9 mouse cellular contexts compared by ENCODE assay signal in the genomic region with DNA sequence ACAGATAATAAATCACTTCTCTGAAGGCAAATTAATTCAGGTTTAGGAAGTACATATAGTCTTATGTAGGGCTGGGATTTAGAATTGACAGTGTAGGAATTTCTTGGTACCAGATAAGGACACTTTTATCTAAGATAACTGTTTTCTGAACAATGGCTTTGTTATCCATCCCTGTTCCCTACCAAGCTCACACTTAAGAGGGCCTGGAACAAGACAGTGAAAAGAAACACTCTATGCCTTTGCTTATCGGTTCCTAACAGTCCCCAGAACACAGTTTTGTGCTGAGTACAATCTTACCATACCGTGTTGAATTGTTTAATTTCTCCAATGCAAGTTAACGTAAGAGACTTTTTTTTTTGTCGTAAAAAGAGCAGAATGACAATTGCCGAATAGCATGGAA. TPM values are rescaled to one million over a fixed set of nuclear protein-coding genes. Genes with fewer than 3 reads are reported as not detected.
DNase-seq lines count a peak whose midpoint lies in the region; ATAC-seq and TF ChIP-seq lines count a peak whose summit lies in the region.
"Had no signal": no experiment of that assay in that cellular context is flagged by ENCODE, and none has a peak within 500 bp of the region (broad histone marks: within the 10 kb centered on the region; RNA-seq: fewer than 3 reads in every experiment).

No protein-coding gene starts in this region.

- peak overlapping the region; percentile 52 for H3K4me3 ChIP-seq in heart, embryonic 13.5 days
- H3K4me3 ChIP-seq in kidney, postnatal 0 days (replicated peaks; ENCODE audit: low read depth, low read length), result peak overlapping the region; percentile 39
- H3K4me3 ChIP-seq in stomach, embryonic 14.5 days (ENCODE audit: low read depth, low read length), result 0 out of 2 replicates have a peak overlapping the region, but pooled peaks have one; percentile 9
- no peak overlapping the region for H3K4me3 ChIP-seq in stomach, postnatal 0 days (ENCODE audit: low read depth, low read length)
- H3K4me3 ChIP-seq in stomach, embryonic 16.5 days (replicated peaks; ENCODE audit: low read length), result 0 out of 2 replicates have a peak overlapping the region, but pooled peaks have one; percentile 33

- H3K27ac ChIP-seq in heart, embryonic 13.5 days (replicated peaks), result peak overlapping the region; percentile 80
- peak overlapping the region; percentile 62 for H3K27ac ChIP-seq in kidney, postnatal 0 days
- no peak overlapping the region for H3K27ac ChIP-seq in stomach, embryonic 14.5 days (ENCODE audit: low read length)
- no peak overlapping the region for H3K27ac ChIP-seq in stomach, postnatal 0 days (replicated peaks)
- no peak overlapping the region for H3K27ac ChIP-seq in stomach, embryonic 16.5 days (ENCODE audit: low read length)
- H3K27ac ChIP-seq: macrophage had no signal

- no peaks in the 10 kb centered on the region for H3K27me3 ChIP-seq in heart, embryonic 13.5 days (replicated peaks)
- no peaks in the 10 kb centered on the region for H3K27me3 ChIP-seq in kidney, postnatal 0 days (ENCODE audit: insufficient read depth, low read length)
- H3K27me3 ChIP-seq in stomach, embryonic 14.5 days (ENCODE audit: control insufficient read depth, insufficient read depth, low read length), result no peaks in the 10 kb centered on the region
- H3K27me3 ChIP-seq in stomach, postnatal 0 days (ENCODE audit: control insufficient read depth, insufficient read depth, low read length), result no peaks in the 10 kb centered on the region
- H3K27me3 ChIP-seq in stomach, embryonic 16.5 days (ENCODE audit: control insufficient read depth, insufficient read depth, low read length), result no peaks in the 10 kb centered on the region

- H3K9me3 ChIP-seq in heart, embryonic 13.5 days, result no peaks in the 10 kb centered on the region
- H3K9me3 ChIP-seq in kidney, postnatal 0 days (replicated peaks; ENCODE audit: low read length), result no peaks in the 10 kb centered on the region
- no peaks in the 10 kb centered on the region for H3K9me3 ChIP-seq in stomach, embryonic 14.5 days (ENCODE audit: control insufficient read depth, low read depth, low read length)
- no peaks in the 10 kb centered on the region for H3K9me3 ChIP-seq in stomach, postnatal 0 days (ENCODE audit: control insufficient read depth, low read length)
- H3K9me3 ChIP-seq in stomach, embryonic 16.5 days (replicated peaks; ENCODE audit: control insufficient read depth, low read length), result no peaks in the 10 kb centered on the region

- H3K36me3 ChIP-seq in heart, embryonic 13.5 days, result no peaks in the 10 kb centered on the region
- no peaks in the 10 kb centered on the region for H3K36me3 ChIP-seq in kidney, postnatal 0 days (ENCODE audit: insufficient read depth, low read length)
- H3K36me3 ChIP-seq in stomach, embryonic 14.5 days (ENCODE audit: control insufficient read depth, insufficient read depth, low read length), result no peaks in the 10 kb centered on the region
- no peaks in the 10 kb centered on the region for H3K36me3 ChIP-seq in stomach, postnatal 0 days (ENCODE audit: control insufficient read depth, insufficient read depth, low read length)
- H3K36me3 ChIP-seq in stomach, embryonic 16.5 days (ENCODE audit: control insufficient read depth, insufficient read depth, low read length), result no peaks in the 10 kb centered on the region

- DNase-seq in heart, adult 11 months, result no peak
- DNase-seq in kidney, postnatal 0 days (ENCODE audit: low spot score), result no peak
- no peak for DNase-seq in kidney, adult 8-10 months
- no peak for DNase-seq in stomach, postnatal 0 days (ENCODE audit: low spot score)
- no peak for DNase-seq in thymus, postnatal 14 days

- TF ChIP-seq CTCF in kidney, postnatal 0 days (IDR thresholded peaks at IDR 0.05; ENCODE audit: low read depth), result no peak
- no peak for TF ChIP-seq CTCF in stomach, postnatal 0 days (IDR thresholded peaks at IDR 0.05; ENCODE audit: low read depth)

- TF ChIP-seq EP300 in stomach, postnatal 0 days (optimal IDR thresholded peaks at IDR 0.05), result no peak

- peak overlapping the region; percentile 75; the same call in 1 of the 2 replicates for H3K9ac ChIP-seq in heart, embryonic 13.5 days
- peak overlapping the region; percentile 50; the same call in 1 of the 2 replicates for H3K9ac ChIP-seq in kidney, postnatal 0 days (ENCODE audit: low read depth, low read length)
- no peak overlapping the region for H3K9ac ChIP-seq in stomach, embryonic 14.5 days (replicated peaks; ENCODE audit: low read depth, low read length)
- no peak overlapping the region for H3K9ac ChIP-seq in stomach, postnatal 0 days (ENCODE audit: low read length)
- no peak overlapping the region for H3K9ac ChIP-seq in stomach, embryonic 16.5 days (ENCODE audit: low read length)

- H3K4me1 ChIP-seq in heart, embryonic 13.5 days, result peaks cover 24% of the 10 kb centered on the region
- H3K4me1 ChIP-seq in kidney, postnatal 0 days (replicated peaks; ENCODE audit: insufficient read depth, low read length), result 0 out of 2 replicates have a peak, but pooled peaks cover 5% of the 10 kb centered on the region
- H3K4me1 ChIP-seq in stomach, embryonic 14.5 days (ENCODE audit: control insufficient read depth, insufficient read depth, low read length), result no peaks in the 10 kb centered on the region
- H3K4me1 ChIP-seq in stomach, postnatal 0 days (replicated peaks; ENCODE audit: control insufficient read depth, insufficient read depth), result no peaks in the 10 kb centered on the region
- 0 out of 2 replicates have a peak, but pooled peaks cover 2% of the 10 kb centered on the region for H3K4me1 ChIP-seq in stomach, embryonic 16.5 days (ENCODE audit: control insufficient read depth, insufficient read depth, low read length)

- no peak for ATAC-seq in heart, embryonic 13.5 days (ENCODE audit: extremely low read depth, insufficient number of reproducible peaks, low FRiP score, low TSS enrichment)
- ATAC-seq in kidney, postnatal 0 days (replicated peaks; ENCODE audit: low FRiP score, low read depth), result no peak
- no peak for ATAC-seq in stomach, embryonic 14.5 days (ENCODE audit: insufficient number of reproducible peaks, insufficient read depth, low FRiP score, low read depth)
- ATAC-seq in stomach, postnatal 0 days (ENCODE audit: low FRiP score, low TSS enrichment), result no peak
- ATAC-seq in stomach, embryonic 16.5 days (ENCODE audit: insufficient read depth, low FRiP score), result no peak

- WGBS in heart, embryonic 13.5 days, result 43% methylated on average over 5 of the region's 5 CpGs
- 62% methylated on average over 5 of the region's 5 CpGs for WGBS in kidney, postnatal 0 days
- 60% methylated on average over 5 of the region's 5 CpGs for WGBS in stomach, embryonic 14.5 days
- WGBS in stomach, postnatal 0 days, result 61% methylated on average over 5 of the region's 5 CpGs
- whole genome bisulfite sequencing in stomach, embryonic 16.5 days, result 55% methylated on average over 5 of the region's 5 CpGs

- H3K4me2 ChIP-seq in heart, embryonic 13.5 days, result peak overlapping the region; percentile 72
- H3K4me2 ChIP-seq in kidney, postnatal 0 days (ENCODE audit: low read length), result peak overlapping the region; percentile 64
- no peak overlapping the region for H3K4me2 ChIP-seq in stomach, embryonic 14.5 days (replicated peaks; ENCODE audit: low read depth, low read length)
- H3K4me2 ChIP-seq in stomach, postnatal 0 days (replicated peaks; ENCODE audit: low read depth), result no peak overlapping the region
- peak overlapping the region; percentile 51; the same call in 1 of the 2 replicates for H3K4me2 ChIP-seq in stomach, embryonic 16.5 days (ENCODE audit: low read depth, low read length)

RNA-seq across cellular contexts. Expression of a gene that starts 0.7 kb away (rescaled TPM):
- 13.1 and 13.8 TPM in 2 replicates for polyA plus RNA-seq in heart, embryonic 13.5 days (2015; fragmentation: Nextera tagmentation; extraction: Ambion mirVana)
- polyA plus RNA-seq in kidney, postnatal 0 days (2015; fragmentation: Nextera tagmentation; extraction: Ambion mirVana), result 29.9 and 35.4 TPM in 2 replicates
- polyA plus RNA-seq in stomach, embryonic 14.5 days (2014; fragmentation: Nextera tagmentation; extraction: Ambion mirVana), result 8.0 and 9.5 TPM in 2 replicates
- polyA plus RNA-seq in stomach, postnatal 0 days (2015; fragmentation: Nextera tagmentation; extraction: Ambion mirVana), result 2.3 and 4.2 TPM in 2 replicates
- polyA plus RNA-seq in stomach, embryonic 16.5 days (2015; fragmentation: Nextera tagmentation; extraction: Ambion mirVana), result 6.6 and 7.1 TPM in 2 replicates

Comparison
In these comparisons a context has a peak if more than half of its experiments do, and no peak if none do; other contexts are left out.
1. H3K4me2 ChIP-seq: peak in heart, embryonic 13.5 days (single experiment), kidney, postnatal 0 days (single experiment) and stomach, embryonic 16.5 days (single experiment); none in stomach, embryonic 14.5 days (single experiment) and stomach, postnatal 0 days (single experiment).
2. H3K27ac ChIP-seq: peak in heart, embryonic 13.5 days (single experiment) and kidney, postnatal 0 days (single experiment); none in stomach, embryonic 14.5 days (single experiment), stomach, postnatal 0 days (single experiment) and stomach, embryonic 16.5 days (single experiment).
3. H3K9ac ChIP-seq: peak in heart, embryonic 13.5 days (single experiment) and kidney, postnatal 0 days (single experiment); none in stomach, embryonic 14.5 days (single experiment), stomach, postnatal 0 days (single experiment) and stomach, embryonic 16.5 days (single experiment).